In the genomic region with DNA sequence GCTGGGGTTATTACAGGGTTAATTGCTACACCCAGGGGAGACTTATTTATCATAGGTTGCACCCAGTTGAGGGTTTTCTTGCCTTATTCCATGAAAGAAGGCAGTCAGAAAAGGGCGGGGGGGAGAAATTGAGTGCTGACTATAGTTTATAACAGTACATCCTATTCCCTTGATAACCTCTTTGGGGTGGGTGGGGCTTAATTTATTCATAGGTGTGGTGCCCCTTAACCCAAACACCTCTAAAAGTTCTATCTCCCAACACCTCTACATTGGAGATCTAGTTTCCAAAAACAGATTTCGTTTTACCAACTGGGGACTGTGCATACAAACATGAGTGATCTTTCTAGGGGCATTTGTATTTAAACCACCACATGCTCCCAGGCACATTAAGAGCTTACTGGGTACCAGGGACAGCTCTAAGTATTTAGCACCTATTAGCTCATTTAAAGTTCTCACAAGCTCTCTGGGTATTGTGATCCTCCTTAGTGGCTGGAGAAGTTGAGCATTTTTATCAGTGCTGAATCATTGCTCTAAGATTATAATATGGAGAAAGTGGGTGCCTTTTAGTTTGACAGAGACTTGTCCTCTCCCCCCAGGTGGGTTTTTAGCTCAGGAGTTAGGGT, we compare ENCODE assay signal across 26 mouse cellular contexts. TPM values are rescaled to one million over a fixed set of nuclear protein-coding genes. Genes with fewer than 3 reads are reported as not detected.
DNase-seq lines count a peak whose midpoint lies in the region; ATAC-seq and TF ChIP-seq lines count a peak whose summit lies in the region.
"Had no signal": no experiment of that assay in that cellular context is flagged by ENCODE, and none has a peak within 500 bp of the region (broad histone marks: within the 10 kb centered on the region; RNA-seq: fewer than 3 reads in every experiment).

No protein-coding gene starts in this region.

- no peak overlapping the region for H3K9ac ChIP-seq in liver, embryonic 12.5 days
- no peak overlapping the region for H3K9ac ChIP-seq in liver, postnatal 0 days (replicated peaks)
- H3K9ac ChIP-seq in limb, embryonic 15.5 days = no peak overlapping the region

- no peak for ATAC-seq in liver, embryonic 12.5 days
- no peak for ATAC-seq in liver, postnatal 0 days
- ATAC-seq in limb, embryonic 15.5 days (ENCODE audit: insufficient number of reproducible peaks, low FRiP score, low TSS enrichment, low read depth) = no peak
- ATAC-seq: forebrain, embryonic 16.5 days; midbrain, embryonic 16.5 days had no signal

- no peak overlapping the region for H3K27ac ChIP-seq in heart, embryonic 10.5 days
- H3K27ac ChIP-seq in liver, embryonic 12.5 days = peak overlapping the region; percentile 79
- no peak overlapping the region for H3K27ac ChIP-seq in liver, postnatal 0 days (ENCODE audit: low read depth)
- H3K27ac ChIP-seq in limb, embryonic 15.5 days = 0 out of 2 replicates have a peak overlapping the region, but pooled peaks have one; percentile 69
- no peak overlapping the region for H3K27ac ChIP-seq in layer of hippocampus, adult 2 months
- H3K27ac ChIP-seq: hindbrain, embryonic 10.5 days; midbrain, embryonic 10.5 days had no signal

- H3K9me3 ChIP-seq in heart, embryonic 10.5 days = no peaks in the 10 kb centered on the region
- no peaks in the 10 kb centered on the region for H3K9me3 ChIP-seq in liver, embryonic 12.5 days (replicated peaks)
- no peaks in the 10 kb centered on the region for H3K9me3 ChIP-seq in liver, postnatal 0 days (ENCODE audit: low read length)
- H3K9me3 ChIP-seq in limb, embryonic 15.5 days = no peaks in the 10 kb centered on the region
- H3K9me3 ChIP-seq: hindbrain, embryonic 10.5 days; midbrain, embryonic 10.5 days had no signal

- H3K4me2 ChIP-seq in liver, embryonic 12.5 days = no peak overlapping the region
- no peak overlapping the region for H3K4me2 ChIP-seq in liver, postnatal 0 days (ENCODE audit: low read depth, low read length)
- H3K4me2 ChIP-seq in limb, embryonic 15.5 days = no peak overlapping the region

- H3K27me3 ChIP-seq in heart, embryonic 10.5 days (ENCODE audit: insufficient read depth, poor library complexity, severe bottlenecking) = no peaks in the 10 kb centered on the region
- no peaks in the 10 kb centered on the region for H3K27me3 ChIP-seq in liver, embryonic 12.5 days (replicated peaks)
- H3K27me3 ChIP-seq in liver, postnatal 0 days (ENCODE audit: insufficient read depth, low read length) = no peaks in the 10 kb centered on the region
- no peaks in the 10 kb centered on the region for H3K27me3 ChIP-seq in limb, embryonic 15.5 days

- no peak for TF ChIP-seq EP300 in liver, postnatal 0 days (IDR thresholded peaks at IDR 0.05; ENCODE audit: low read depth)

- 0 out of 2 replicates have a peak, but pooled peaks cover 1% of the 10 kb centered on the region for H3K4me1 ChIP-seq in heart, embryonic 10.5 days
- peaks cover 54% of the 10 kb centered on the region for H3K4me1 ChIP-seq in liver, embryonic 12.5 days
- H3K4me1 ChIP-seq in liver, postnatal 0 days (ENCODE audit: insufficient read depth) = peaks cover 12% of the 10 kb centered on the region
- 0 out of 2 replicates have a peak, but pooled peaks cover 2% of the 10 kb centered on the region for H3K4me1 ChIP-seq in limb, embryonic 15.5 days

- 65% methylated on average over 2 of the region's 2 CpGs for WGBS in heart, embryonic 10.5 days
- 64% methylated on average over 2 of the region's 2 CpGs for WGBS in liver, embryonic 12.5 days (ENCODE audit: insufficient replicate concordance)
- 57% methylated on average over 2 of the region's 2 CpGs for WGBS in liver, postnatal 0 days (ENCODE audit: insufficient replicate concordance)
- WGBS in limb, embryonic 15.5 days = 65% methylated on average over 2 of the region's 2 CpGs

- peak; percentile 56 for DNase-seq in heart, embryonic 10.5 days (ENCODE audit: low spot score)
- no peak for DNase-seq in heart, adult 8-10 months (ENCODE audit: low spot score)
- no peak for DNase-seq in liver, postnatal 0 days
- DNase-seq in c-Kit-positive CD71-positive TER-119-negative erythroid progenitor cells, embryonic 14.5 days (ENCODE audit: low read depth) = peak; percentile 51
- DNase-seq in layer of hippocampus, adult 2 months (ENCODE audit: low spot score in 2 of 2) = no peak
- DNase-seq in embryo, embryonic 11 days = no peak
- DNase-seq: adrenal gland, postnatal 10 days; cerebellum, adult 8-10 months; cerebellum, postnatal 36 days; gastrocnemius, postnatal 10 days; kidney, adult 11 months; kidney, postnatal 4 days; layer of hippocampus, adult 9-11 months; lung, postnatal 10 days; right cerebral cortex, postnatal 25 days; spleen, adult 18-20 months; thymus, postnatal 25 days had no signal

- no peak overlapping the region for H3K4me3 ChIP-seq in heart, embryonic 10.5 days
- H3K4me3 ChIP-seq in liver, embryonic 12.5 days = no peak overlapping the region
- H3K4me3 ChIP-seq in liver, postnatal 0 days (ENCODE audit: low read depth, low read length) = no peak overlapping the region
- no peak overlapping the region for H3K4me3 ChIP-seq in limb, embryonic 15.5 days
- H3K4me3 ChIP-seq in layer of hippocampus, adult 2 months = no peak overlapping the region
- H3K4me3 ChIP-seq: hindbrain, embryonic 10.5 days; midbrain, embryonic 10.5 days; myocyte had no signal

- no peak for TF ChIP-seq CTCF in liver, postnatal 0 days (IDR thresholded peaks at IDR 0.05; ENCODE audit: low read depth)
- no peak for TF ChIP-seq CTCF in layer of hippocampus, adult 2 months (conservative IDR thresholded peaks at IDR 0.05)

- no peaks in the 10 kb centered on the region for H3K36me3 ChIP-seq in heart, embryonic 10.5 days
- no peaks in the 10 kb centered on the region for H3K36me3 ChIP-seq in liver, embryonic 12.5 days
- no peaks in the 10 kb centered on the region for H3K36me3 ChIP-seq in liver, postnatal 0 days (replicated peaks; ENCODE audit: insufficient read depth, low read length)
- H3K36me3 ChIP-seq in limb, embryonic 15.5 days = no peaks in the 10 kb centered on the region
- H3K36me3 ChIP-seq: hindbrain, embryonic 10.5 days; midbrain, embryonic 10.5 days had no signal

RNA-seq across cellular contexts. Expression of a gene that starts 23.3 kb away (rescaled TPM):
- polyA plus RNA-seq in heart, embryonic 10.5 days (2016; fragmentation: Nextera tagmentation; extraction: Ambion mirVana) = 0.22 and 0.31 TPM in 2 replicates
- under 1 TPM in 3 of 4 experiments, not detected in 1; 0.16 to 0.29 (median 0.19) TPM for total RNA-seq in heart, adult 8-10 months (2022)
- not detected in 2 replicates for polyA plus RNA-seq in liver, embryonic 12.5 days (2016; fragmentation: Nextera tagmentation; extraction: Ambion mirVana)
- 0.24 TPM in 1 of 2 replicates, not detected in the other for polyA plus RNA-seq in liver, postnatal 0 days (2015; fragmentation: Nextera tagmentation; extraction: Ambion mirVana)
- polyA plus RNA-seq in limb, embryonic 15.5 days (2015; fragmentation: Nextera tagmentation; extraction: Ambion mirVana) = 0.82 and 2.1 TPM in 2 replicates
- under 1 TPM; 0.20 to 0.26 TPM for total RNA-seq in layer of hippocampus, adult 2 months (2021)
- total RNA-seq: granulocyte monocyte progenitor cell, adult 5-6 weeks had no signal
- polyA plus RNA-seq: C2C12; hindbrain, embryonic 10.5 days; midbrain, embryonic 10.5 days had no signal

RNA-seq across cellular contexts. Expression of a gene that starts 23.4 kb away (rescaled TPM):
- 11.2 and 12.1 TPM in 2 replicates for polyA plus RNA-seq in heart, embryonic 10.5 days (2016; fragmentation: Nextera tagmentation; extraction: Ambion mirVana)
- total RNA-seq in heart, adult 8-10 months (2022) = 1 to 10 TPM in 2 of 4 experiments, under 1 TPM in 2; 0.72 to 2.0 (median 1.2) TPM
- polyA plus RNA-seq in liver, embryonic 12.5 days (2016; fragmentation: Nextera tagmentation; extraction: Ambion mirVana) = 5.0 and 5.9 TPM in 2 replicates
- 1.6 and 2.6 TPM in 2 replicates for polyA plus RNA-seq in liver, postnatal 0 days (2015; fragmentation: Nextera tagmentation; extraction: Ambion mirVana)
- polyA plus RNA-seq in limb, embryonic 15.5 days (2015; fragmentation: Nextera tagmentation; extraction: Ambion mirVana) = 7.6 and 7.8 TPM in 2 replicates
- total RNA-seq in layer of hippocampus, adult 2 months (2021) = 1 to 10 TPM; 4.0 to 4.2 TPM

Comparison
In these comparisons a context has a peak if more than half of its experiments do, and no peak if none do; other contexts are left out.
1. DNase-seq: peak in heart, embryonic 10.5 days (single experiment) and c-Kit-positive CD71-positive TER-119-negative erythroid progenitor cells, embryonic 14.5 days (single experiment); none in heart, adult 8-10 months (single experiment), liver, postnatal 0 days (single experiment), layer of hippocampus, adult 2 months (0 of 2) and embryo, embryonic 11 days (single experiment).
2. H3K27ac ChIP-seq: peak in liver, embryonic 12.5 days (single experiment) and limb, embryonic 15.5 days (single experiment); none in heart, embryonic 10.5 days (single experiment), liver, postnatal 0 days (single experiment) and layer of hippocampus, adult 2 months (single experiment).